Mouse (Mus musculus) MEL (cell line): Measurements from ENCODE around the gene Kdm5c. TPM values are rescaled to one million over a fixed set of nuclear protein-coding genes. Genes with fewer than 3 reads are reported as not detected.

Source experiments
- DNase-seq: peaks from one replicate; pipeline ENCODE4 v3.0.0; 2011; ENCODE audit warnings: low read depth, low spot score
- H3K27ac ChIP-seq: 2 replicates; pipeline ENCODE4 v1.5.1; 2012; ENCODE audit warnings: low read depth, mild to moderate bottlenecking, control low read depth, low read length, moderate library complexity; ENCODE audit not compliant: control insufficient read depth
- H3K27me3 ChIP-seq, 2 experiments: fragments of 150-350 bp in 1 of 2; sonication (generic) in 1 of 2; 2 replicates each; pipeline ENCODE4 v1.6.1; 2012; ENCODE audit warnings: low read length in 2 of 2, mild to moderate bottlenecking in 2 of 2, improper control_type of control experiment in 1 of 2, moderate library complexity in 1 of 2; ENCODE audit not compliant: insufficient read depth in 2 of 2, control insufficient read depth in 1 of 2
- H3K36me3 ChIP-seq, 2 experiments: 2 replicates each; pipeline ENCODE4 v1.6.1; 2012 to 2014; ENCODE audit warnings: low read length in 2 of 2, improper control_type of control experiment in 1 of 2, inconsistent platforms in 1 of 2, mild to moderate bottlenecking in 1 of 2; ENCODE audit not compliant: insufficient read depth in 2 of 2, control insufficient read depth in 1 of 2
- H3K4me1 ChIP-seq, 2 experiments: fragments of 150-350 bp in 1 of 2; sonication (generic) in 1 of 2; 2 replicates each; pipeline ENCODE4 v1.6.1; 2012; ENCODE audit warnings: low read length in 2 of 2, improper control_type of control experiment in 1 of 2, mild to moderate bottlenecking in 1 of 2; ENCODE audit not compliant: insufficient read depth in 2 of 2, control insufficient read depth in 1 of 2
- H3K4me3 ChIP-seq, 2 experiments: fragments of 150-350 bp in 1 of 2; sonication (generic) in 1 of 2; 2 replicates each; pipeline ENCODE4 v1.5.1; 2012; ENCODE audit warnings: low read depth in 2 of 2, low read length in 2 of 2, mild to moderate bottlenecking in 2 of 2, moderate library complexity in 2 of 2, control low read depth in 1 of 2, improper control_type of control experiment in 1 of 2; ENCODE audit not compliant: control insufficient read depth in 1 of 2, insufficient read depth in 1 of 2
- H3K79me2 ChIP-seq: 2 replicates; pipeline ENCODE4 v1.6.1; 2012; ENCODE audit warnings: mild to moderate bottlenecking, low read length, moderate library complexity; ENCODE audit not compliant: control insufficient read depth, poor library complexity, insufficient read depth
- H3K9ac ChIP-seq: 2 replicates; pipeline ENCODE4 v1.6.1; 2012; ENCODE audit warnings: low read depth, mild to moderate bottlenecking, control low read depth, low read length, moderate library complexity; ENCODE audit not compliant: control insufficient read depth, poor library complexity, severe bottlenecking
- H3K9me3 ChIP-seq: fragments of 150-350 bp; sonication (generic); replicated peaks from 2 replicates; pipeline ENCODE4 v1.6.1; 2012; ENCODE audit warnings: mild to moderate bottlenecking, low read length, improper control_type of control experiment, moderate library complexity; ENCODE audit not compliant: insufficient read depth
- BHLHE40 ChIP-seq: IDR thresholded peaks from 2 replicates; pipeline ENCODE4 v1.6.1; 2012; ENCODE audit warnings: low read depth, mild to moderate bottlenecking, inconsistent platforms, low read length, improper control_type of control experiment, borderline replicate concordance
- CHD1 ChIP-seq: IDR thresholded peaks from 2 replicates; pipeline ENCODE4 v1.6.1; 2012; ENCODE audit warnings: low read depth, mild to moderate bottlenecking, inconsistent platforms, low read length, improper control_type of control experiment
- CHD2 ChIP-seq: IDR thresholded peaks from 2 replicates; pipeline ENCODE4 v1.6.1; 2011; ENCODE audit warnings: low read length, improper control_type of control experiment
- CTCF ChIP-seq, 3 experiments: IDR thresholded peaks in 2 of 3; conservative IDR thresholded peaks in 1 of 3; 2 replicates each; pipeline ENCODE4 v1.5.1; 2011 to 2012; ENCODE audit warnings: low read length in 3 of 3, low read depth in 2 of 3, mild to moderate bottlenecking in 2 of 3, improper control_type of control experiment in 1 of 3, inconsistent platforms in 1 of 3, mixed read lengths in 1 of 3, moderate library complexity in 1 of 3; ENCODE audit not compliant: control insufficient read depth in 1 of 3, insufficient read depth in 1 of 3, poor library complexity in 1 of 3, severe bottlenecking in 1 of 3
- E2F4 ChIP-seq: IDR thresholded peaks from 2 replicates; pipeline ENCODE4 v1.6.1; 2011; ENCODE audit warnings: low read depth, low read length, improper control_type of control experiment, borderline replicate concordance
- ELF1 ChIP-seq: IDR thresholded peaks from 2 replicates; pipeline ENCODE4 v1.6.1; 2014; ENCODE audit warnings: low read depth, mild to moderate bottlenecking, inconsistent platforms, low read length, improper control_type of control experiment, moderate library complexity
- EP300 ChIP-seq, 2 experiments: IDR thresholded peaks; 2 replicates each; pipeline ENCODE4 v1.6.1; 2011; ENCODE audit warnings: improper control_type of control experiment in 2 of 2, low read length in 2 of 2, low read depth in 1 of 2, mild to moderate bottlenecking in 1 of 2
- ETS1 ChIP-seq: IDR thresholded peaks from 2 replicates; pipeline ENCODE4 v1.6.1; 2012; ENCODE audit warnings: low read depth, mild to moderate bottlenecking, inconsistent platforms, low read length, improper control_type of control experiment, moderate library complexity
- GABPA ChIP-seq: IDR thresholded peaks from 2 replicates; pipeline ENCODE4 v1.6.1; 2012; ENCODE audit warnings: low read depth, mild to moderate bottlenecking, inconsistent platforms, low read length, improper control_type of control experiment, moderate library complexity
- GATA1 ChIP-seq: IDR thresholded peaks from 2 replicates; pipeline ENCODE4 v1.6.1; 2011; ENCODE audit warnings: low read depth, low read length, improper control_type of control experiment
- HCFC1 ChIP-seq: IDR thresholded peaks from 2 replicates; pipeline ENCODE4 v1.6.1; 2012; ENCODE audit warnings: low read depth, mild to moderate bottlenecking, inconsistent platforms, low read length, improper control_type of control experiment, moderate library complexity
- JUND ChIP-seq: IDR thresholded peaks from 2 replicates; pipeline ENCODE4 v1.6.1; 2011; ENCODE audit warnings: low read depth, mild to moderate bottlenecking, improper control_type of control experiment, low read length
- KAT2A ChIP-seq: conservative IDR thresholded peaks from 2 replicates; pipeline ENCODE4 v1.6.1; 2012; ENCODE audit warnings: low read depth, low read length, improper control_type of control experiment, inconsistent platforms
- MAFK ChIP-seq: IDR thresholded peaks from 2 replicates; pipeline ENCODE4 v1.6.1; 2011; ENCODE audit warnings: low read depth, mild to moderate bottlenecking, low read length, improper control_type of control experiment, borderline replicate concordance
- MAZ ChIP-seq: IDR thresholded peaks from 2 replicates; pipeline ENCODE4 v1.6.1; 2012; ENCODE audit warnings: low read depth, mild to moderate bottlenecking, inconsistent platforms, low read length, improper control_type of control experiment
- MXI1 ChIP-seq: IDR thresholded peaks from 2 replicates; pipeline ENCODE4 v1.6.1; 2011; ENCODE audit warnings: mild to moderate bottlenecking, low read depth, low read length, improper control_type of control experiment
- MYB ChIP-seq: IDR thresholded peaks from 2 replicates; pipeline ENCODE4 v1.6.1; 2011; ENCODE audit warnings: mild to moderate bottlenecking, low read depth, low read length, improper control_type of control experiment
- NELFE ChIP-seq: IDR thresholded peaks from 2 replicates; pipeline ENCODE4 v1.6.1; 2011; ENCODE audit warnings: low read depth, low read length, improper control_type of control experiment
- NRF1 ChIP-seq: IDR thresholded peaks from 2 replicates; pipeline ENCODE4 v1.6.1; 2014; ENCODE audit warnings: low read depth, mild to moderate bottlenecking, inconsistent platforms, low read length, improper control_type of control experiment, moderate library complexity; ENCODE audit not compliant: poor library complexity, insufficient read depth, severe bottlenecking
- POLR2A ChIP-seq, 2 experiments: IDR thresholded peaks; 2 replicates each; pipeline ENCODE4 v1.6.1; 2011 to 2012; ENCODE audit warnings: low read length in 2 of 2, mild to moderate bottlenecking in 2 of 2, control low read depth in 1 of 2, improper control_type of control experiment in 1 of 2, low read depth in 1 of 2, moderate library complexity in 1 of 2; ENCODE audit not compliant: control insufficient read depth in 1 of 2, insufficient read depth in 1 of 2, poor library complexity in 1 of 2
- POLR2AphosphoS5 ChIP-seq: IDR thresholded peaks from 2 replicates; pipeline ENCODE4 v1.6.1; 2012; ENCODE audit warnings: low read depth, borderline replicate concordance, mild to moderate bottlenecking, inconsistent platforms, low read length, moderate library complexity, mixed read lengths
- RAD21 ChIP-seq: IDR thresholded peaks from 2 replicates; pipeline ENCODE4 v1.6.1; 2011; ENCODE audit warnings: mild to moderate bottlenecking, low read depth, low read length, improper control_type of control experiment
- SIN3A ChIP-seq: IDR thresholded peaks from 2 replicates; pipeline ENCODE4 v1.6.1; 2012; ENCODE audit warnings: low read length, improper control_type of control experiment, inconsistent platforms
- SMC3 ChIP-seq: IDR thresholded peaks from 2 replicates; pipeline ENCODE4 v1.6.1; 2011; ENCODE audit warnings: low read depth, low read length, improper control_type of control experiment
- TAL1 ChIP-seq: IDR thresholded peaks from 2 replicates; pipeline ENCODE4 v1.6.1; 2012; ENCODE audit warnings: mild to moderate bottlenecking, inconsistent platforms, low read length, moderate library complexity, mixed read lengths
- TBP ChIP-seq: IDR thresholded peaks from 2 replicates; pipeline ENCODE4 v1.8.0; 2011; ENCODE audit warnings: low read depth, low read length, improper control_type of control experiment
- TCF12 ChIP-seq: IDR thresholded peaks from 2 replicates; pipeline ENCODE4 v1.6.1; 2014; ENCODE audit warnings: low read depth, mild to moderate bottlenecking, inconsistent platforms, low read length, improper control_type of control experiment, moderate library complexity
- UBTF ChIP-seq: IDR thresholded peaks from 2 replicates; pipeline ENCODE4 v1.6.1; 2012; ENCODE audit warnings: low read depth, mild to moderate bottlenecking, inconsistent platforms, low read length, improper control_type of control experiment, moderate library complexity, borderline replicate concordance; ENCODE audit not compliant: insufficient read depth
- USF1 ChIP-seq: IDR thresholded peaks from 2 replicates; pipeline ENCODE4 v1.6.1; 2014; ENCODE audit warnings: low read depth, mild to moderate bottlenecking, inconsistent platforms, low read length, improper control_type of control experiment, moderate library complexity
- USF2 ChIP-seq, 2 experiments: IDR thresholded peaks; 2 replicates each; pipeline ENCODE4 v1.6.1; 2011 to 2012; ENCODE audit warnings: improper control_type of control experiment in 2 of 2, low read length in 2 of 2, borderline replicate concordance in 1 of 2, inconsistent platforms in 1 of 2, low read depth in 1 of 2, mild to moderate bottlenecking in 1 of 2; ENCODE audit not compliant: insufficient read depth in 1 of 2
- ZC3H11A ChIP-seq: IDR thresholded peaks from 2 replicates; pipeline ENCODE4 v1.6.1; 2012; ENCODE audit warnings: low read depth, mild to moderate bottlenecking, inconsistent platforms, low read length, improper control_type of control experiment
- ZKSCAN1 ChIP-seq: IDR thresholded peaks from 2 replicates; pipeline ENCODE4 v1.6.1; 2012; ENCODE audit warnings: low read depth, mild to moderate bottlenecking, inconsistent platforms, low read length, improper control_type of control experiment, moderate library complexity
- ZMIZ1 ChIP-seq: IDR thresholded peaks from 2 replicates; pipeline ENCODE4 v1.6.1; 2012; ENCODE audit warnings: low read depth, mild to moderate bottlenecking, inconsistent platforms, low read length, improper control_type of control experiment, moderate library complexity
- ZNF384 ChIP-seq: IDR thresholded peaks from 2 replicates; pipeline ENCODE4 v1.6.1; 2012; ENCODE audit warnings: low read depth, mild to moderate bottlenecking, inconsistent platforms, low read length, improper control_type of control experiment
- polyA plus RNA-seq, 2 experiments: library from polyadenylated mRNA; stranded (reverse) in 1 of 2; unstranded in 1 of 2; fragments of >175 nt in 1 of 2; fragments of >200 nt in 1 of 2; gene quantifications; 2 replicates each; pipeline versions ENCODE4 v1.2.1 to v1.2.4; 2012; ENCODE audit warnings: low replicate concordance in 2 of 2, low read depth in 1 of 2; ENCODE audit not compliant: insufficient read length in 2 of 2, insufficient read depth in 1 of 2, missing spikeins in 1 of 2
- total RNA-seq: library from RNA; depleted of rRNA; stranded (reverse); fragments of 300-350 nt; gene quantifications from 2 replicates; pipeline ENCODE4 v1.2.3, GENCODE M21; 2012; rRNA removed

The Kdm5c gene
- total RNA-seq (102 and 107 TPM in 2 replicates), polyA plus RNA-seq (100 to 1,000 TPM; 127 to 158 TPM)

- H3K36me3 ChIP-seq: peaks cover 13 to 17% of the 10 kb centered on the region in 2 experiments
- peak; percentile 100 for DNase-seq
- H3K27me3 ChIP-seq: no peaks in the 10 kb centered on the region
- peak within 1 kb of the TSS; percentile 79 to 95 for H3K4me3 ChIP-seq
- peak within 1 kb of the TSS; percentile 75 for H3K27ac ChIP-seq
- H3K79me2 ChIP-seq: peaks cover 41% of the 10 kb centered on the region
- peak within 1 kb of the TSS; percentile 95 for H3K9ac ChIP-seq
- H3K9me3 ChIP-seq: no peaks in the 10 kb centered on the region
- H3K4me1 ChIP-seq: peaks cover 9 to 14% of the 10 kb centered on the region in 2 experiments; a peak in 3 of 4 replicates
- TF ChIP-seq BHLHE40: peak; percentile 62; the same call in 1 of the 2 replicates
- peak; percentile 81 for TF ChIP-seq CHD2
- TF ChIP-seq NELFE: peak; percentile 91
- TF ChIP-seq E2F4: no peak
- TF ChIP-seq ZMIZ1: 0 out of 2 replicates have a peak, but pooled peaks have one; percentile 52
- no peak for TF ChIP-seq SMC3
- TF ChIP-seq NRF1: peak; percentile 95
- TF ChIP-seq MAFK: no peak
- TF ChIP-seq MAZ: peak; percentile 97
- peak; percentile 94 for TF ChIP-seq MYB
- no peak for TF ChIP-seq USF1
- no peak for TF ChIP-seq TAL1
- TF ChIP-seq CTCF (IDR thresholded peaks at IDR 0.05 in 2 of 3, conservative IDR thresholded peaks at IDR 0.05 in 1 of 3; ENCODE audit: control insufficient read depth in 1 of 3, insufficient read depth in 1 of 3, low read depth in 2 of 3, low read length in 3 of 3, poor library complexity in 1 of 3, severe bottlenecking in 1 of 3): no peak
- 0 out of 2 replicates have a peak, but pooled peaks have one; percentile 2 for TF ChIP-seq GATA1
- peak; percentile 70; the same call in 1 of the 2 replicates for TF ChIP-seq CHD1
- TF ChIP-seq ZKSCAN1: no peak; the same call in 1 of the 2 replicates
- peak; percentile 35 for TF ChIP-seq JUND
- TF ChIP-seq ZC3H11A: no peak
- TF ChIP-seq UBTF: no peak
- peak; percentile 95 for TF ChIP-seq TBP
- TF ChIP-seq ETS1: 0 out of 2 replicates have a peak, but pooled peaks have one; percentile 37
- TF ChIP-seq MXI1: peak; percentile 79; the same call in 1 of the 2 replicates
- peak in 1 of 2 experiments; percentile 52; a peak in 2 of 4 replicates for TF ChIP-seq EP300 (IDR thresholded peaks at IDR 0.05; ENCODE audit: low read depth in 1 of 2, low read length in 2 of 2)
- TF ChIP-seq SIN3A: peak; percentile 86
- peak; percentile 86 to 89 for TF ChIP-seq POLR2A (IDR thresholded peaks at IDR 0.05; ENCODE audit: control insufficient read depth in 1 of 2, insufficient read depth in 1 of 2, low read depth in 1 of 2, low read length in 2 of 2, poor library complexity in 1 of 2)
- TF ChIP-seq HCFC1: peak; percentile 85
- TF ChIP-seq GABPA: no peak
- TF ChIP-seq RAD21: no peak
- TF ChIP-seq KAT2A: peak; percentile 98
- TF ChIP-seq TCF12: peak; percentile 73
- no peak for TF ChIP-seq POLR2AphosphoS5
- TF ChIP-seq USF2 (IDR thresholded peaks at IDR 0.05; ENCODE audit: borderline replicate concordance in 1 of 2, insufficient read depth in 1 of 2, low read depth in 1 of 2, low read length in 2 of 2): no peak
- TF ChIP-seq ZNF384: no peak; the same call in 1 of the 2 replicates
- peak; percentile 96 for TF ChIP-seq ELF1
Observed at GRCm38 (mm10) chrX:152232781-152233763, at the start of gene Kdm5c. Kdm5c (plus strand) TSS chrX:152233020.
